Mouse (Mus musculus) erythroid progenitor cell, adult 5-6 weeks (primary cell): Measurements from ENCODE around the gene Cadps2. TPM values are rescaled to one million over a fixed set of nuclear protein-coding genes. Genes with fewer than 3 reads are reported as not detected.

Source experiments
- ATAC-seq: replicated peaks from 2 replicates; pipeline ENCODE4 v1.8.0; 2016; ENCODE audit warnings: moderate number of reproducible peaks, mild to moderate bottlenecking, moderate TSS enrichment, inconsistent platforms; ENCODE audit not compliant: poor library complexity, low FRiP score, severe bottlenecking
- total RNA-seq, 2 experiments: library from RNA; stranded (forward) in 1 of 2; stranded (reverse) in 1 of 2; fragments of 150-400 nt in 1 of 2; fragments of 186-747, 209-891 nt in 1 of 2; gene quantifications; 2 replicates each; pipeline versions ENCODE4 v1.2.3 to v1.2.4; 2015 to 2017; ENCODE audit warnings: low replicate concordance in 2 of 2

Gene Cadps2
- total RNA-seq, 2 experiments from 2014 or later: not detected

GRCm38 (mm10) chr6:23573750-23574149 is 265.5 kb downstream of the Cadps2 start:
- no peak for ATAC-seq

GRCm38 (mm10) chr6:23572401-23572800 is 266.8 kb downstream of the Cadps2 start:
- ATAC-seq: no peak

GRCm38 (mm10) chr6:23569686-23570085 is 269.5 kb downstream of the Cadps2 start:
- no peak for ATAC-seq

GRCm38 (mm10) chr6:23568688-23569087 is 270.5 kb downstream of the Cadps2 start:
- no peak for ATAC-seq

GRCm38 (mm10) chr6:23567651-23568050 is 271.6 kb downstream of the Cadps2 start:
- no peak for ATAC-seq

DNA sequence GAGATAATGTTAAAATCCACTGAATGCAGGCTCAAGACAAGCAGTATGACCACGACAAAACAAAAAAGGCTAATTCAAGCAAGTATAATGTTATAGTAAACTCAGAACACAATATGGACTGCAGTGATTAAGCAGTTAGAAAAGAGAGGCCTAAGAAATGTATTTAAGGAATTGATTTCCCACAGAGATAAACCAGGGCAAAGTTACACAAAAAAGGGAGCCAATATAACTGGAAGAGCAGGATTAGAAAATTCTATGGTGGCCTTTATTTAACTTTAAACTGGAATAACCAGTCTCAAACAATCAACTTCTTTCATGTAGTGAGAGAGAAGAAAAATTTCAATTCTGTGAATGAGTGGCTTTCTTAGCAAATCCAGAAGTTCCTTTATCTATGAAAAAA is 289.3 kb downstream of the Cadps2 start:
- no peak for ATAC-seq

DNA sequence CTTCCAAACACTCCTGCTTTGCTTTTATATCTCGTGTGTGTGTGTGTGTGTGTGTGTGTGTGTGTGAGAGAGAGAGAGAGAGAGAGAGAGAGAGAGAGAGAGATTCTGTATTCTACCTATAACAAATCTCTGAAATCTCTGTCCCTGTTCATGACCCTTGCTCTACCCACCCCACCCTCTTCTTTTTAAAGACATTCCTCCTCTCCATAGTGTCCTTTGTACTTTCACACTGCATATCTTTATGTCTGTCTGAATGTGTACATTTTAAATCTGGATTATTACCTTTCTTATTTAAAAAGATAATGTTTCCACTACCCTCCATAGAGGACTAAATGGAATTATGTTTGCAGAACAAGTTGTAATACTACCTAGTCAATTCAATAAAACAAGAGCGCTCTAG is 315.5 kb downstream of the Cadps2 start:
- ATAC-seq: no peak

DNA sequence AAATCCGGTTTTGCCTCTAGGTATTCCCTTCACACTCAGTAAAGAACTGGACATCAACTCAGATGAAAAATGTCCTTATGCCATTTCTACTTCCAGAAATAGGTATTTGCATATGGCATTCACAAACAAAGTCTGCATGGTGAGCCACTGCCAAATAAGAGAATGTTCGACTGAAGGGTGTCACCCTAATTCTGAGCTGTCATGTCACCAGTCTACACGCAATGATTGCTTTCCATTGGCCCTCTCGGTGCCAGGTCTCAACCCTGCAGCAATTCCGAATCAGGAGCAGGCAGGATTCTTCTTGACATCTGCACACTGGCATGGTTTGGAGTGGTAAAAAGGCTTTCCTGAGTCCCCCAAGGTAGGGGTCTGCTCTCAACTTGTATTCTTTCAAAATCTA is 316.7 kb downstream of the Cadps2 start:
- no peak for ATAC-seq

- no peak for ATAC-seq
Observed at GRCm38 (mm10) chr6:23498611-23499010, 340.6 kb downstream of the Cadps2 start.

- no peak for ATAC-seq
Observed at GRCm38 (mm10) chr6:23491804-23492203, 347.4 kb downstream of the Cadps2 start.

- ATAC-seq: no peak
Observed at GRCm38 (mm10) chr6:23490431-23490830, 348.8 kb downstream of the Cadps2 start.

DNA sequence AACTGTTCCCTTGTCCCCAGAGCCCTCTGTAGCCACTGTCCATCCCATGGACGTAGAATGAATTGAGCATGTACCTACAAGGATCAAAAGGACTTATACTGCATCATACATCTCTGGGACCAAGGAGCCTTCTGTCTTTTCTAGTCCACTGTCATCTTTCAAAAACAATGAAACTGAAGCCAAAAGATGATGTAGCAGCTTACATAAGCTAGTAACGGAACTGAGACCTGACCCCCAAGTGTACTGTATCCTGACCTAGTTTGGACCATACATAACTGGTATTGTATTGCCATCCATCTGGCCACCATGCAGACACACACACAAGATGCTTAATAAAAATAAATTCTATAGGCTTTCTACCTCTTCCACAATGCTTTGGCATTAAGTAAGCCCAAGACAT is 350.2 kb downstream of the Cadps2 start:
- ATAC-seq: no peak

DNA sequence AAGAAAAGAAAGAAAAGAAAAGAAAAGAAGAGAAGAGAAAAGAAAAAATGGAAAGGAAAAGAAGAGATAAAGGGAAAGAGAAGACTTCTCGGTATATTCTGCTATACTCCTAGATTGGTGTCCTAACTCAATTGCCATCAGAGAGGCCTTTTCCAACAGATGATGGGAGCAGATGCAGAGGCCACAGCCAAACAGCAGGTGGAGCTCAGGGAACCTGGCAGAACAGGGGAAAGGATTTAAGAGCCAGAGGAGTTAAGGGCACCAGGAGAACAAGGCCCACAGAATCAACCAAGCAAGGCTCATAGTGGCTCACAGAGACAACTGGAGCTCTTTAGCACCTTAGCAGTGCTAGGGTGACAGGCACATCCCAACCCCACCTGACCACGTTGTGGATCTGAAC is 366.5 kb downstream of the Cadps2 start:
- ATAC-seq: no peak

GRCm38 (mm10) chr6:23471830-23472229 is 367.4 kb downstream of the Cadps2 start:
- ATAC-seq: no peak

GRCm38 (mm10) chr6:23467885-23468284 is 371.3 kb downstream of the Cadps2 start:
- ATAC-seq: no peak

- ATAC-seq: no peak
Observed at GRCm38 (mm10) chr6:23462600-23463280, 376.5 kb downstream of the Cadps2 start.

GRCm38 (mm10) chr6:23457748-23458147 is 381.5 kb downstream of the Cadps2 start:
- no peak for ATAC-seq

GRCm38 (mm10) chr6:23453907-23454306 is 385.3 kb downstream of the Cadps2 start:
- ATAC-seq: no peak

DNA sequence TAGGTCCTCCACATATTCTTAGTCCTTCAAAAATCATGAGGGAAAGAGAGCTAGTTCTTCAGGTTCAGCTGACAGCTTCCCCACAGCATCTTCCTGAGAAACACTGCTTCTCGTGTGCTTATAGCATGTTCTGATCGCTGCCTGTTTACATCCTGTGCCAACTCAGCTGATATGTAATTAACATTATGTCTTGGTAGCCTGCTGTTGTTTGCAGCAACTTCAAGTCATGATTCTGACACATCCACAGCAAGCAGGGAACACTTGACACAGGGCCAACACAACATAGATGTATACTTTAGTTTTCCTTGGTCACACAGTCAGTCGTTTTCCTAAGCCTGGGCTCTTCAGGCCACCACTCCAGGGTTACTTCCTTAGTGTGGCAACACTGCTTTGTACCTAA is 399.3 kb downstream of the Cadps2 start:
- no peak for ATAC-seq

DNA sequence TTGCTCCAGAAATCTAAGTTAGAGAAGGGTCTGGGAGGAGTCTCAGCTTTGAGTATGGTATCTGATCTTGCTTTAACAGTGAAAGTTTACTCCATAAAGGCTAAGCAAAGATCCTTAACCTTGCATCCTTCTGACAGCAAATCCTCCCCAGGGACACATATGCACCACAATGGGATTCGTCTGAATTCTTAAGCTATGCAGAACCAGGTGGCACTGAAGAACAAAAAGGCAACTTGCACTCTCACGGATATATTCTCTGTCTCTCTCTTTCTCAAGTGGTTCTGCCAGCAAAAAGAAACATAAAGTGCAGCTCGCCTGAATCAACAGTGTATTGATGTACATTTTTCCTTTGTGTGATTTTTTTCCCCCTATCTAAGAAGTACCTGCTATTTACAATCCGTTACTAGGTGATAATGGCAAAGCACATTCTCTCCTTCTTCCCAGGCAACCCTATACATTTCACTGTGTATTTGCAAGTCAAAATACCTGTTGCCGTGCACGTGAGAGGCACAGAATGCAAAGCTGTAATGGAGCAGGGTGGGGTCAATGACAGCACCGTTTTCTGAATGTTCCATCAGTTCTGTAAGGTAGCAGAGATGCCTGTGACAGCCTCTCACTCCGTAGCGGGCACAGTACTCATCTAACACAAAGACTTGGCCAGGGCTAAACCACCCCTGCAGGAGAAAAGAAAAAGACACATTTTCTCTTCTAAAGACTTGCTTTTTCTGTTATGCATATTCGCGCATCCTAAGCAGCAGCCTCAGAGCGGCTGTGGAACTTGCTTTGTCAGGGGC is 428.8 kb downstream of the Cadps2 start:
- no peak for ATAC-seq

GRCm38 (mm10) chr6:23394131-23394530 is 445.1 kb downstream of the Cadps2 start:
- no peak for ATAC-seq
